Mouse (Mus musculus) liver, postnatal 0 days (tissue): ENCODE measurements around the gene Eps15l1.

Experiments
- CTCF ChIP-seq: sonication (generic); IDR thresholded peaks from 2 replicates; pipeline ENCODE4 v1.5.1; 2016; ENCODE audit warnings: antibody characterized with exemption, low read depth
- EP300 ChIP-seq: IDR thresholded peaks from 2 replicates; pipeline ENCODE4 v1.6.1; 2016; ENCODE audit warnings: antibody characterized with exemption, low read depth, mild to moderate bottlenecking

DNA sequence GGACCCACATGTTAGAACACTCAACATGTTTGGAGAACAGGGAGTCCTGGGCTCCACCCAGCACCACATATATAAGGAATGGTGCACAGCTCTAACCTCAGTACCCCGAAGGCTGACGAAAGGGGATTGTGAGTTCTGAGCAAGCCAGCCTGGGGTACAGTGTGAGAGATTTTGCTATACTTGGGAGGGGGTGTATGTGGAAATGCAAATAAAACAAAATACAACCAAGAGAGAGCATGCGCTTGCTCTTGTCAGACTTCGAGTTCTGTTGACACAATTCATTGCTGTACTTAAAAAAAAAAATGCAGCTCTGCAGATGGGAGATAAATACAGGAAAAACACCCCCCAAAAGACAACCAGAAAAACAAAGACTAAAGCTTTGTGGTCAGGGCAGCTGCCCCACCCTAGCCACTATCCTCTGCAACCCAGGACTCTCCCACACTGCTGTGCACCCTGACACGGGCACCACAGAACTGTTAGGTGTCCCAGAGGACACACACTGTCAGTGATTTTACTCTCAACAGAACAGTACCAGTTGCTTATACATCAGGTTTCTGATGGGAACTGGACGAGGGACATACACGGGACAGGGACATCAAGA is 69.8 kb downstream of the Eps15l1 start:
- no peak for TF ChIP-seq EP300
- TF ChIP-seq CTCF = no peak
